Mouse (Mus musculus) C2C12 (cell line): ENCODE measurements around the gene Slc37a2.

Experiments used
- CEBPB ChIP-seq: IDR thresholded peaks from one replicate; pipeline ENCODE4 v1.6.1; 2011; ENCODE audit warnings: low read depth, mild to moderate bottlenecking, control low read depth, moderate library complexity
- CTCF ChIP-seq: IDR thresholded peaks from one replicate; pipeline ENCODE4 v1.5.1; 2011; ENCODE audit not compliant: control insufficient read depth, insufficient read depth, insufficient read length
- MAX ChIP-seq: IDR thresholded peaks from one replicate; pipeline ENCODE4 v1.6.1; 2011; ENCODE audit warnings: mild to moderate bottlenecking, control low read depth
- USF1 ChIP-seq: IDR thresholded peaks from one replicate; pipeline ENCODE4 v1.6.1; 2011; ENCODE audit warnings: low read depth, mild to moderate bottlenecking, control low read depth, moderate library complexity

DNA sequence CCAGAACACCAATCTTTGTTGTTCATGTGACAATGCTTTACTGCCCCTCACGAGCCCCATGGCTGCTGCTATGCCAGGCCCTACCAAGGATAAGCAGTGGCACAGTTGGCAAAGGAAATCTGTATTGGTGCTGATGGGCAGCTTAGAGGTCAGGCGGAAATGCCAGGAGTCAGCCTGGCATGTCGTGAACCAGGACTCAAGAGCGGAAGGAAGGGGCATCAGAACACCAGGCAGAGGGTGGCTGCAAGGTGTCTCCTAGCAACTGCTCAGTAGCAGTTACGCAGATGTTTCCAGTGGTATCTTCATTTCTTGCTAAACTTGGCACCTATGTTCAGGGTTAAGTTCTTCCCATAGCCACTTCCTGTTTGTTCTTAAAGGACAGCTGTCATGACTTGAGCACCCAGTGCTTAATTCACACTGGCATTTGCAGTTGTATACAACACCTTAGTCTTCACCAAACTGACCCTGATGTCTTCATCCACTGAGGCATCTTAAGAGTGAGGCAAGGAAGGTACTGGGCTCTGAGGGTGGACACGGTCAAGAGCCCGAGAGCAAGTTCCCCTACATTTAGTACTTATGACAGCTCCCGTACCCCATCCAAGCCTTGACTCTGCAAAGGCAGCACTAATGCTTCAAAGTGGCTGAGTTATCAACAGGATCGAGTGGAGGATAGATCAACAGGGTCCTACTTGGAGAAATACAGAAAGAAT, 24.9 kb downstream of the Slc37a2 start:
- no peak for TF ChIP-seq MAX
- no peak for TF ChIP-seq CTCF
- no peak for TF ChIP-seq USF1
- TF ChIP-seq CEBPB, result no peak
